Mouse (Mus musculus) liver, postnatal 0 days (tissue): ENCODE results near the gene AY074887. TPM values are rescaled to one million over a fixed set of nuclear protein-coding genes. Genes with fewer than 3 reads are reported as not detected.

Experiments used
- ATAC-seq: fragments of 200-750 bp; cut with Nextera tagmentation; 2 replicates; pipeline ENCODE4 v1.8.0; 2017; ENCODE audit warnings: mild to moderate bottlenecking, moderate library complexity
- DNase-seq: peaks from one replicate; pipeline ENCODE4 v3.0.0-alpha.2; 2016
- H3K27ac ChIP-seq: fragments of 300-500 bp; sonication (generic); 2 replicates; pipeline ENCODE4 v1.5.1; 2014; ENCODE audit warnings: antibody characterized with exemption, moderate library complexity, mild to moderate bottlenecking, low read depth
- H3K27me3 ChIP-seq: fragments of 300-500 bp; sonication (generic); 2 replicates; pipeline ENCODE4 v1.6.1; 2014; ENCODE audit warnings: low read length, control low read depth, mixed read lengths; ENCODE audit not compliant: insufficient read depth
- H3K36me3 ChIP-seq: fragments of 300-500 bp; sonication (generic); replicated peaks from 2 replicates; pipeline ENCODE4 v1.6.1; 2014; ENCODE audit warnings: mild to moderate bottlenecking, control low read depth, low read length, moderate library complexity, mixed read lengths; ENCODE audit not compliant: insufficient read depth
- H3K4me1 ChIP-seq: fragments of 300-500 bp; sonication (generic); 2 replicates; pipeline ENCODE4 v1.6.1; 2014; ENCODE audit warnings: antibody characterized with exemption, mild to moderate bottlenecking, control low read depth; ENCODE audit not compliant: insufficient read depth
- H3K4me2 ChIP-seq: fragments of 300-500 bp; sonication (generic); 2 replicates; pipeline ENCODE4 v1.6.1; 2014; ENCODE audit warnings: low read depth, mild to moderate bottlenecking, low read length, moderate library complexity, mixed read lengths
- H3K4me3 ChIP-seq: fragments of 300-500 bp; sonication (generic); 2 replicates; pipeline ENCODE4 v1.5.1; 2014; ENCODE audit warnings: low read depth, low read length
- H3K9ac ChIP-seq: fragments of 300-500 bp; sonication (generic); replicated peaks from 2 replicates; pipeline ENCODE4 v1.6.1; 2014; ENCODE audit warnings: mild to moderate bottlenecking, moderate library complexity
- H3K9me3 ChIP-seq: fragments of 300-500 bp; sonication (generic); 2 replicates; pipeline ENCODE4 v1.6.1; 2016; ENCODE audit warnings: mild to moderate bottlenecking, control low read depth, low read length, mixed read lengths
- CTCF ChIP-seq: sonication (generic); IDR thresholded peaks from 2 replicates; pipeline ENCODE4 v1.5.1; 2016; ENCODE audit warnings: antibody characterized with exemption, low read depth
- EP300 ChIP-seq: IDR thresholded peaks from 2 replicates; pipeline ENCODE4 v1.6.1; 2016; ENCODE audit warnings: antibody characterized with exemption, low read depth, mild to moderate bottlenecking
- WGBS: fragments of 180-500 bp; shearing (Covaris S2); extraction: QIAGEN DNeasy Blood & Tissue Kit; methylation state at CpG from one replicate; pipeline ENCODE4 v1.1.7; 2014; ENCODE audit not compliant: insufficient replicate concordance; 5-methylcytosine and 5-hydroxymethylcytosine counted together
- polyA plus RNA-seq: library from polyadenylated mRNA; unstranded; fragments of >200 nt; fragmentation: Nextera tagmentation; extraction: Ambion mirVana; gene quantifications from 2 replicates; pipeline ENCODE4 v1.2.1, GENCODE M21; 2015

AY074887 gene
- polyA plus RNA-seq, 1 experiment from 2014 or later, result 0.39 TPM

GRCm38 (mm10) chr9:54944467-54944866 lies 6.3 kb downstream of the AY074887 start:
- ATAC-seq (no peak), DNase-seq (no peak)
- Histone ChIP-seq H3K27ac (no peak overlapping the region), H3K36me3 (no peaks in the 10 kb centered on the region), H3K27me3 (no peaks in the 10 kb centered on the region), H3K9ac (no peak overlapping the region), H3K9me3 (no peaks in the 10 kb centered on the region), H3K4me2 (no peak overlapping the region), H3K4me1 (no peaks in the 10 kb centered on the region), H3K4me3 (no peak overlapping the region)
- TF ChIP-seq EP300 (no peak), CTCF (no peak)
- 68% methylated on average over 2 of the region's 2 CpGs for WGBS

- Histone ChIP-seq H3K27me3 (no peaks in the 10 kb centered on the region), H3K9ac (no peak overlapping the region), H3K4me3 (no peak overlapping the region), H3K27ac (no peak overlapping the region), H3K36me3 (peaks cover 3% of the 10 kb centered on the region; the same call in 1 of the 2 replicates), H3K9me3 (no peaks in the 10 kb centered on the region), H3K4me1 (no peaks in the 10 kb centered on the region), H3K4me2 (no peak overlapping the region)
- WGBS, result 90% methylated on average over 4 of the region's 4 CpGs
- ATAC-seq (0 out of 2 replicates have a peak, but pooled peaks have one; percentile 40), DNase-seq (no peak)
- TF ChIP-seq CTCF, result no peak
- TF ChIP-seq EP300, result no peak
Observed at GRCm38 (mm10) chr9:54942071-54942470, 8.7 kb downstream of the AY074887 start.

- Histone ChIP-seq H3K9ac (no peak overlapping the region), H3K4me3 (no peak overlapping the region), H3K4me1 (no peaks in the 10 kb centered on the region), H3K4me2 (no peak overlapping the region), H3K9me3 (no peaks in the 10 kb centered on the region), H3K36me3 (no peaks in the 10 kb centered on the region), H3K27ac (no peak overlapping the region), H3K27me3 (no peaks in the 10 kb centered on the region)
- ATAC-seq (peak; percentile 36; the same call in 1 of the 2 replicates), DNase-seq (no peak)
- WGBS, result 60% methylated on average over 2 of the region's 2 CpGs
- TF ChIP-seq CTCF, result no peak
- TF ChIP-seq EP300, result no peak
Observed at GRCm38 (mm10) chr9:54932379-54932778, 18.4 kb downstream of the AY074887 start.

- no peaks in the 10 kb centered on the region for H3K4me1 ChIP-seq
- no peak overlapping the region for H3K4me2 ChIP-seq
- DNase-seq (no peak), ATAC-seq (no peak)
- H3K27ac ChIP-seq, result 0 out of 2 replicates have a peak overlapping the region, but pooled peaks have one; percentile 11
- TF ChIP-seq EP300 (no peak), CTCF (peak; percentile 43)
- no peaks in the 10 kb centered on the region for H3K9me3 ChIP-seq
- no peak overlapping the region for H3K4me3 ChIP-seq
- H3K27me3 ChIP-seq, result no peaks in the 10 kb centered on the region
- 22% methylated on average over 1 of the region's 1 CpGs for WGBS
- H3K9ac ChIP-seq, result no peak overlapping the region
- H3K36me3 ChIP-seq, result no peaks in the 10 kb centered on the region
Observed at GRCm38 (mm10) chr9:54931765-54932164, 19.0 kb downstream of the AY074887 start.

GRCm38 (mm10) chr9:54930741-54931140 lies 20.1 kb downstream of the AY074887 start:
- no peak overlapping the region for H3K9ac ChIP-seq
- H3K36me3 ChIP-seq, result no peaks in the 10 kb centered on the region
- no peak overlapping the region for H3K4me2 ChIP-seq
- no peaks in the 10 kb centered on the region for H3K4me1 ChIP-seq
- H3K27me3 ChIP-seq, result no peaks in the 10 kb centered on the region
- no peak overlapping the region for H3K27ac ChIP-seq
- 79% methylated on average over 1 of the region's 1 CpGs for WGBS
- DNase-seq (no peak), ATAC-seq (no peak)
- H3K9me3 ChIP-seq, result no peaks in the 10 kb centered on the region
- H3K4me3 ChIP-seq, result no peak overlapping the region
- no peak for TF ChIP-seq EP300
- no peak for TF ChIP-seq CTCF

- Histone ChIP-seq H3K4me1 (peaks cover 6% of the 10 kb centered on the region; the same call in 1 of the 2 replicates), H3K9ac (no peak overlapping the region), H3K27me3 (no peaks in the 10 kb centered on the region), H3K27ac (no peak overlapping the region), H3K4me2 (no peak overlapping the region), H3K4me3 (no peak overlapping the region), H3K9me3 (peaks cover 2% of the 10 kb centered on the region; the same call in 1 of the 2 replicates), H3K36me3 (peaks cover 8% of the 10 kb centered on the region)
- no peak for ATAC-seq
- WGBS, result 53% methylated on average over 4 of the region's 4 CpGs
- TF ChIP-seq CTCF, result no peak
- TF ChIP-seq EP300, result no peak
- DNase-seq, result no peak
Observed at GRCm38 (mm10) chr9:54919946-54920345, 30.9 kb downstream of the AY074887 start.
